Mouse (Mus musculus) stomach, postnatal 0 days (tissue): ENCODE measurements around the gene BC004004. TPM values are rescaled to one million over a fixed set of nuclear protein-coding genes. Genes with fewer than 3 reads are reported as not detected.
A peak's percentile ranks its signal among the peaks of the same experiment; 100 is the strongest.
"Not testable (repeated sequence)": the region's sequence is repeated elsewhere in the genome, so short reads cannot be mapped to it uniquely, and the experiment has no call there.

ENCODE experiments used
- ATAC-seq: fragments of 200-750 bp; cut with Nextera tagmentation; 2 replicates; pipeline ENCODE4 v1.8.0; 2017; ENCODE audit not compliant: low FRiP score, low TSS enrichment
- DNase-seq: peaks from one replicate; pipeline ENCODE4 v3.0.0-alpha.2; 2016; ENCODE audit warnings: low spot score
- H3K27ac ChIP-seq: fragments of 300-500 bp; sonication (generic); replicated peaks from 2 replicates; pipeline ENCODE4 v1.5.1; 2014; ENCODE audit warnings: mild to moderate bottlenecking, control low read depth
- H3K27me3 ChIP-seq: fragments of 300-500 bp; sonication (generic); 2 replicates; pipeline ENCODE4 v1.6.1; 2014; ENCODE audit warnings: low read length; ENCODE audit not compliant: control insufficient read depth, insufficient read depth
- H3K36me3 ChIP-seq: fragments of 300-500 bp; sonication (generic); 2 replicates; pipeline ENCODE4 v1.6.1; 2014; ENCODE audit warnings: low read length, mixed read lengths; ENCODE audit not compliant: control insufficient read depth, insufficient read depth
- H3K4me1 ChIP-seq: fragments of 300-500 bp; sonication (generic); replicated peaks from 2 replicates; pipeline ENCODE4 v1.6.1; 2014; ENCODE audit warnings: antibody characterized with exemption; ENCODE audit not compliant: control insufficient read depth, insufficient read depth
- H3K4me2 ChIP-seq: fragments of 300-500 bp; sonication (generic); replicated peaks from 2 replicates; pipeline ENCODE4 v1.6.1; 2014; ENCODE audit warnings: low read depth, mild to moderate bottlenecking, control low read depth, moderate library complexity
- H3K4me3 ChIP-seq: fragments of 300-500 bp; sonication (generic); 2 replicates; pipeline ENCODE4 v1.5.1; 2014; ENCODE audit warnings: low read depth, low read length, control low read depth
- H3K9ac ChIP-seq: fragments of 300-500 bp; sonication (generic); 2 replicates; pipeline ENCODE4 v1.6.1; 2014; ENCODE audit warnings: mild to moderate bottlenecking, low read length, control low read depth, mixed read lengths
- H3K9me3 ChIP-seq: fragments of 300-500 bp; sonication (generic); 2 replicates; pipeline ENCODE4 v1.6.1; 2016; ENCODE audit warnings: low read length; ENCODE audit not compliant: control insufficient read depth
- CTCF ChIP-seq: IDR thresholded peaks from 2 replicates; pipeline ENCODE4 v1.5.1; 2016; ENCODE audit warnings: antibody characterized with exemption, low read depth, mild to moderate bottlenecking, moderate library complexity
- EP300 ChIP-seq: optimal IDR thresholded peaks from 2 replicates; pipeline ENCODE3; 2016; ENCODE audit warnings: antibody characterized with exemption
- WGBS: fragments of 180-500 bp; shearing (Covaris S2); extraction: QIAGEN DNeasy Blood & Tissue Kit; methylation state at CpG from one replicate; pipeline ENCODE4 v1.1.7; 2014; 5-methylcytosine and 5-hydroxymethylcytosine counted together
- polyA plus RNA-seq: library from polyadenylated mRNA; unstranded; fragments of >200 nt; fragmentation: Nextera tagmentation; extraction: Ambion mirVana; gene quantifications from 2 replicates; pipeline ENCODE4 v1.2.1, GENCODE M21; 2015

Gene BC004004
- polyA plus RNA-seq, 1 experiment from 2014 or later = 97.2 TPM

- 2% methylated on average over 23 of the region's 23 CpGs for WGBS
Observed at GRCm38 (mm10) chr17:29238421-29238945, 30.1 kb upstream of the BC004004 start.

GRCm38 (mm10) chr17:29244912-29245311 is 23.7 kb upstream of the BC004004 start:
- ATAC-seq = no peak
- no peaks in the 10 kb centered on the region for H3K36me3 ChIP-seq
- H3K4me2 ChIP-seq = no peak overlapping the region
- no peaks in the 10 kb centered on the region for H3K27me3 ChIP-seq
- H3K9me3 ChIP-seq = no peaks in the 10 kb centered on the region
- no peak overlapping the region for H3K9ac ChIP-seq
- no peak overlapping the region for H3K27ac ChIP-seq
- no peak for DNase-seq
- no peak for TF ChIP-seq EP300
- no peak for TF ChIP-seq CTCF
- no peak overlapping the region for H3K4me3 ChIP-seq
- H3K4me1 ChIP-seq = no peaks in the 10 kb centered on the region
- WGBS = 35% methylated on average over 11 of the region's 12 CpGs

More at GRCm38 (mm10) chr17:29238421-29238945, 30.1 kb upstream of the BC004004 start:
- H3K27ac ChIP-seq = no peak overlapping the region
- H3K36me3 ChIP-seq = no peaks in the 10 kb centered on the region
- peak overlapping the region; percentile 63 for H3K9ac ChIP-seq
- H3K4me1 ChIP-seq = no peaks in the 10 kb centered on the region; the same call in 1 of the 2 replicates
- no peak for TF ChIP-seq EP300
- no peak for TF ChIP-seq CTCF
- peak; percentile 16; the same call in 1 of the 2 replicates for ATAC-seq
- H3K27me3 ChIP-seq = no peaks in the 10 kb centered on the region; the same call in 1 of the 2 replicates
- H3K4me2 ChIP-seq = peak overlapping the region; percentile 99
- no peaks in the 10 kb centered on the region for H3K9me3 ChIP-seq
- DNase-seq = no peak
- H3K4me3 ChIP-seq = peak overlapping the region; percentile 57

GRCm38 (mm10) chr17:29245725-29246124 is 22.9 kb upstream of the BC004004 start:
- Histone ChIP-seq H3K27ac (no peak overlapping the region), H3K27me3 (no peaks in the 10 kb centered on the region), H3K36me3 (no peaks in the 10 kb centered on the region), H3K9ac (no peak overlapping the region), H3K9me3 (no peaks in the 10 kb centered on the region), H3K4me2 (no peak overlapping the region), H3K4me3 (no peak overlapping the region), H3K4me1 (no peaks in the 10 kb centered on the region)
- no peak for TF ChIP-seq EP300
- TF ChIP-seq CTCF = no peak
- 44% methylated on average over 7 of the region's 7 CpGs for WGBS
- ATAC-seq = 0 out of 2 replicates have a peak, but pooled peaks have one; percentile 14
- DNase-seq = no peak

GRCm38 (mm10) chr17:29246602-29247001 is 22.0 kb upstream of the BC004004 start:
- H3K9me3 ChIP-seq = no peaks in the 10 kb centered on the region
- H3K4me2 ChIP-seq = no peak overlapping the region
- peaks cover 5% of the 10 kb centered on the region; the same call in 1 of the 2 replicates for H3K36me3 ChIP-seq
- H3K4me3 ChIP-seq = no peak overlapping the region
- TF ChIP-seq EP300 (no peak), CTCF (peak; percentile 96)
- H3K9ac ChIP-seq = no peak overlapping the region
- no peak overlapping the region for H3K27ac ChIP-seq
- 25% methylated on average over 5 of the region's 5 CpGs for WGBS
- H3K4me1 ChIP-seq = no peaks in the 10 kb centered on the region
- DNase-seq = peak; percentile 60
- H3K27me3 ChIP-seq = no peaks in the 10 kb centered on the region
- ATAC-seq = peak; percentile 66

GRCm38 (mm10) chr17:29247881-29248280 is 20.7 kb upstream of the BC004004 start:
- DNase-seq (no peak), ATAC-seq (no peak)
- 54% methylated on average over 13 of the region's 13 CpGs for WGBS
- peaks cover 5% of the 10 kb centered on the region; the same call in 1 of the 2 replicates for H3K36me3 ChIP-seq
- no peak overlapping the region for H3K4me2 ChIP-seq
- no peak overlapping the region for H3K27ac ChIP-seq
- no peaks in the 10 kb centered on the region for H3K4me1 ChIP-seq
- no peak overlapping the region for H3K4me3 ChIP-seq
- H3K27me3 ChIP-seq = no peaks in the 10 kb centered on the region
- TF ChIP-seq CTCF (no peak), EP300 (no peak)
- no peak overlapping the region for H3K9ac ChIP-seq
- H3K9me3 ChIP-seq = no peaks in the 10 kb centered on the region

- TF ChIP-seq EP300 (no peak), CTCF (peak; percentile 69)
- Histone ChIP-seq H3K27me3 (no peaks in the 10 kb centered on the region), H3K9ac (no peak overlapping the region), H3K4me3 (no peak overlapping the region), H3K27ac (no peak overlapping the region), H3K9me3 (no peaks in the 10 kb centered on the region), H3K36me3 (peaks cover 9% of the 10 kb centered on the region; the same call in 1 of the 2 replicates), H3K4me2 (no peak overlapping the region), H3K4me1 (no peaks in the 10 kb centered on the region)
- DNase-seq (peak; percentile 68), ATAC-seq (no peak)
- WGBS = 55% methylated on average over 9 of the region's 9 CpGs
Observed at GRCm38 (mm10) chr17:29249512-29249911, 19.1 kb upstream of the BC004004 start.

- not testable (repeated sequence) for H3K4me2 ChIP-seq, H3K36me3 ChIP-seq, H3K9me3 ChIP-seq, H3K4me3 ChIP-seq, H3K9ac ChIP-seq, H3K27ac ChIP-seq, H3K4me1 ChIP-seq, H3K27me3 ChIP-seq, DNase-seq, ATAC-seq
- 80% methylated on average over 14 of the region's 14 CpGs for WGBS
Observed at GRCm38 (mm10) chr17:29251006-29251405, 17.6 kb upstream of the BC004004 start.
